Mouse (Mus musculus): ENCODE results near the gene Hc. TPM values are rescaled to one million over a fixed set of nuclear protein-coding genes. Genes with fewer than 3 reads are reported as not detected.

The Hc gene
- polyA plus RNA-seq, 1 experiment, result not detected

DNA sequence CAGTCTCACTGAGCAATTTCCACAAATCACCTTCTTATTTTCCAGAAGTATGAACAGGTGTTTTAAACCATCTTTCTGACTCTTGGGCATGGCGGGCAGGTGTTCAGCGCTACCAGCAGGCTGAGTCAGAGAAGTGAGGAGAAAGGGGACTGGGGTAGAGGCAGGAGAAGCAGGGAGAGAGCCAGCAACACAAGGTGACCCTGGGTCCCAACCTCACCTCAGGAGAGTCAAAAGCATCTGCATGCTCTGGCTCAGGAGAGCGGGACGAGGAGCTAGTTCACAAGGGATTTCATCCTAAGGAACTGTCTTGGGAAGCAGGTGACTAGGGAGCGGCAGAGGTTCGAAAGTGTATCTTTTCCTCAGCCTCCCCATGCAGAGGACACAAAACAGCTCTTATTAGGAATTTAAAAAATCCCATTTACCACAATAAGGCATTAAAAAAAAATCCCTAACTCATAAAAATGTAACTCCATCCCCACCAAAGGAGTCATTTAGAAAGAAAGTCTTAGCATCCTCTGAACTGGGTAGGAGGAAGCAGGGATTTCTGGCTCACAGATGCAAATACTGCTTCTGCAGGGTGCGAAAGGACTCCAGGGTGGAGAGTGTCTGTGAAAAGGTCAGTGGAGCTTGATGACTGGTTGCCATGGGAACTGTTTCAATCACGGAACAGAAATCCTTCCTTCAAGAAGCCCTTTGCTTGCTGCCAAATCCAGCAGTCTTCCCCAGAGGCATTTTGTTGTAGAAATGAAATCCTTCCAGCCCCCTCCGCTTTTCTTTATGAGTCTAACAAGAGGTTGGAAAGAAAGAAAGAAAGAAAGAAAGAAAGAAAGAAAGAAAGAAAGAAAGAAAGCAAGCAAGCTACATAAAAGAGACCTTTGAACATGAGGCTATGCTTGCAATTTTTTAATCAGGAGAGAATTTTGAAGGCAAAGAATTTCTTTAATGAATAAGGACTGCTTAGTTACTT lies 68.2 kb downstream of the Hc start:
- no peaks in the 10 kb centered on the region for H3K36me3 ChIP-seq (ENCODE audit: control insufficient read depth, insufficient read depth, low read length)

DNA sequence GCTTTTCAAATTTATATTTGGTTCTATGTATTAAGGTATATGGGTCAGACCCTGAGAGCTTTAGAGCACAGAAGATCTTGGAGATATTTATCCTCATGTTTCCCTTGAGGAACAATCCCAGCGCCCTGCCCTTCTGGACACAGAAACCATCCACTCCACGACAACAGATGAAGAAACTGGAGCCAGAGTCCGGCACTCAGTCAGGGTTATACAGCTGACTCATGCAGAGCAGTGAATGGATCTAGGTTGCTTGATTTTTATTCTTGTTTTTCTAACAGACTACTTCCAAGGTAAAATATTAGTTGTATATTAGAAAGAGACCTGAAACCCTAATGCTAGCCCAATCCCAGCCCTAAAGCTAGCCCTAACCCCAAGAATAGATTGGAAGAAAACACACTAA lies 69.3 kb downstream of the Hc start:
- Histone ChIP-seq H3K27me3 (ENCODE audit: control insufficient read depth, insufficient read depth, low read length) (no peaks in the 10 kb centered on the region), H3K4me1 (ENCODE audit: control insufficient read depth, insufficient read depth, insufficient read length) (no peaks in the 10 kb centered on the region), H3K36me3 (ENCODE audit: control insufficient read depth, insufficient read depth, low read length) (no peaks in the 10 kb centered on the region), H3K4me3 (ENCODE audit: extremely low read depth, insufficient read depth, insufficient read length) (no peak overlapping the region), H3K27ac (ENCODE audit: insufficient read depth, low read length) (no peak overlapping the region)
- WGBS, result 86% methylated on average over 3 of the region's 3 CpGs
- TF ChIP-seq CTCF (IDR thresholded peaks at IDR 0.05; ENCODE audit: extremely low read depth, insufficient read depth, insufficient read length, insufficient replicate concordance) (no peak), POLR2A (IDR thresholded peaks at IDR 0.05; ENCODE audit: low read depth, low read length) (no peak)
- no peak for DNase-seq (ENCODE audit: low read depth in 1 of 2, low spot score in 2 of 2)

More for the DNA sequence above, 68.2 kb downstream of the Hc start:
- no peak overlapping the region for H3K27ac ChIP-seq (ENCODE audit: insufficient read depth, low read length)
- 59% methylated on average over 9 of the region's 9 CpGs for WGBS
- TF ChIP-seq CTCF (IDR thresholded peaks at IDR 0.05; ENCODE audit: extremely low read depth, insufficient read depth, insufficient read length, insufficient replicate concordance), result no peak
- TF ChIP-seq POLR2A (IDR thresholded peaks at IDR 0.05; ENCODE audit: low read depth, low read length), result no peak
- no peaks in the 10 kb centered on the region for H3K4me1 ChIP-seq (ENCODE audit: control insufficient read depth, insufficient read depth, insufficient read length)
- H3K27me3 ChIP-seq (ENCODE audit: control insufficient read depth, insufficient read depth, low read length), result no peaks in the 10 kb centered on the region
- H3K4me3 ChIP-seq (ENCODE audit: extremely low read depth, insufficient read depth, insufficient read length), result no peak overlapping the region
- no peak for DNase-seq (ENCODE audit: low read depth in 1 of 2, low spot score in 2 of 2)

DNA sequence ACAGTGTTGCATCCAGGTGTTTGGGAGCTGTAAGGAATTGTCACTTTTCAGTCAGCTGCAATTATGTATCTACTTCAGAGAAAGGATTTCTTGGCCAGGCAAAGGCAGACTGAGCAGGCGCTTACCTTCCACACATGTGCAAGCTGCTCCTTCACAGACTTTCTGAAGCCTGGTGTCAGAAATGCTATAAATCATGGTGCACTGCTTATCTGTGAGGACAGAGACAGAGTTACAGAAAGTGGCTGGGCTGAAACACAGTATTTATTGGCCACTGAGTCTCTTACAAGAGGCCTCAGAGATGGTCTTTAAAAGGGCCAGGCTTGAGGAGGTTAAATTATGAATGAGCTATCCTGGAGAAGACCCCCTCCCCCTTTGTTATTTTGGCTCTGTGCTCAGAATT lies 71.5 kb downstream of the Hc start:
- Histone ChIP-seq H3K36me3 (ENCODE audit: control insufficient read depth, insufficient read depth, low read length) (no peaks in the 10 kb centered on the region), H3K4me3 (ENCODE audit: extremely low read depth, insufficient read depth, insufficient read length) (no peak overlapping the region), H3K27me3 (ENCODE audit: control insufficient read depth, insufficient read depth, low read length) (no peaks in the 10 kb centered on the region), H3K4me1 (ENCODE audit: control insufficient read depth, insufficient read depth, insufficient read length) (no peaks in the 10 kb centered on the region), H3K27ac (ENCODE audit: insufficient read depth, low read length) (no peak overlapping the region)
- WGBS, result 88% methylated on average over 1 of the region's 1 CpGs
- no peak for DNase-seq (ENCODE audit: low read depth in 1 of 2, low spot score in 2 of 2)
- no peak for TF ChIP-seq CTCF (IDR thresholded peaks at IDR 0.05; ENCODE audit: extremely low read depth, insufficient read depth, insufficient read length, insufficient replicate concordance)
- TF ChIP-seq POLR2A (IDR thresholded peaks at IDR 0.05; ENCODE audit: low read depth, low read length), result no peak

DNA sequence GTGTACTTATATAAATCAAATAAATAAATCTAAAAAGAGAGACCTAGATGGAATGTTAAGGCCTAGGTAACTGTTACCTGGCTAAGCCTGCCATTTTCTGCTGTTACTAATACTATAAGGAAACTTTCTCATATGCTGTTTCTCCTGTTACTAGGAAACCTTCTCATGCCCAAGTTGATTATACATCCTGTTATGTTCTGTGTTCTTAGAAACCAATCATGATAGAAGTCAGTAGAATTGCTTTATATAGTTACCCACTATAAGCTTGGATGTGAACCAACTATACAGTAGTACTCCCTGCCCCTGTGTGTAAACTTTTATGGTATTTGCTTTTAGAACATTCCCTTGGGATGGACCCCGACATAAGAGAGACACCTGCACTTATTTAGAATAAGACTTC lies 73.6 kb downstream of the Hc start:
- WGBS, result 63% methylated on average over 1 of the region's 1 CpGs
- Histone ChIP-seq H3K27ac (ENCODE audit: insufficient read depth, low read length) (no peak overlapping the region), H3K27me3 (ENCODE audit: control insufficient read depth, insufficient read depth, low read length) (no peaks in the 10 kb centered on the region), H3K4me1 (ENCODE audit: control insufficient read depth, insufficient read depth, insufficient read length) (no peaks in the 10 kb centered on the region), H3K36me3 (ENCODE audit: control insufficient read depth, insufficient read depth, low read length) (no peaks in the 10 kb centered on the region), H3K4me3 (ENCODE audit: extremely low read depth, insufficient read depth, insufficient read length) (no peak overlapping the region)
- no peak for DNase-seq (ENCODE audit: low read depth in 1 of 2, low spot score in 2 of 2)
- no peak for TF ChIP-seq CTCF (IDR thresholded peaks at IDR 0.05; ENCODE audit: extremely low read depth, insufficient read depth, insufficient read length, insufficient replicate concordance)
- no peak for TF ChIP-seq POLR2A (IDR thresholded peaks at IDR 0.05; ENCODE audit: low read depth, low read length)

DNA sequence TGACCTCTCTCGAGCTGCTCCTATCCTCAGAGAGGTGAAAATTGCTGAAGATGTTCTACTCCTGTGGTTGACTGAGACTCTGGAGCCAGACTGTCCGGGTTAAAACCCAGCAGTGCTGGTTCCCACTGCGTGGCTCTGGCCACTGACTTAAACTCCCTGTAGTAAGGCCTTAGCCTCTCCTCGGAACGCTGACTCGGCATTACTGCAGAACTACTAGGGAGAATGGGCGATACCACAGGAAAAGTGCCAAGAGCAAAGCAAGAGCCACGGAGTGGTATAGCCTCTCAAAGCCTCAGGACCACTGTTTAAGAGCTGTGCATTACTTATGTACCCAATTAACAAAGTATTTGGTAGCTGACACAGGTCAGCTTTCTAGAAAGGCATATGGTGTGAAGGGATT lies 76.4 kb downstream of the Hc start:
- no peak overlapping the region for H3K4me3 ChIP-seq (ENCODE audit: extremely low read depth, insufficient read depth, insufficient read length)
- H3K27ac ChIP-seq (ENCODE audit: insufficient read depth, low read length), result no peak overlapping the region
- 88% methylated on average over 8 of the region's 8 CpGs for WGBS
- no peaks in the 10 kb centered on the region for H3K36me3 ChIP-seq (ENCODE audit: control insufficient read depth, insufficient read depth, low read length)
- TF ChIP-seq CTCF (IDR thresholded peaks at IDR 0.05; ENCODE audit: extremely low read depth, insufficient read depth, insufficient read length, insufficient replicate concordance), result no peak
- TF ChIP-seq POLR2A (IDR thresholded peaks at IDR 0.05; ENCODE audit: low read depth, low read length), result no peak
- no peaks in the 10 kb centered on the region for H3K27me3 ChIP-seq (ENCODE audit: control insufficient read depth, insufficient read depth, low read length)
- peaks cover 14% of the 10 kb centered on the region; the same call in 1 of the 2 replicates for H3K4me1 ChIP-seq (ENCODE audit: control insufficient read depth, insufficient read depth, insufficient read length)
- DNase-seq (ENCODE audit: low read depth in 1 of 2, low spot score in 2 of 2), result no peak

DNA sequence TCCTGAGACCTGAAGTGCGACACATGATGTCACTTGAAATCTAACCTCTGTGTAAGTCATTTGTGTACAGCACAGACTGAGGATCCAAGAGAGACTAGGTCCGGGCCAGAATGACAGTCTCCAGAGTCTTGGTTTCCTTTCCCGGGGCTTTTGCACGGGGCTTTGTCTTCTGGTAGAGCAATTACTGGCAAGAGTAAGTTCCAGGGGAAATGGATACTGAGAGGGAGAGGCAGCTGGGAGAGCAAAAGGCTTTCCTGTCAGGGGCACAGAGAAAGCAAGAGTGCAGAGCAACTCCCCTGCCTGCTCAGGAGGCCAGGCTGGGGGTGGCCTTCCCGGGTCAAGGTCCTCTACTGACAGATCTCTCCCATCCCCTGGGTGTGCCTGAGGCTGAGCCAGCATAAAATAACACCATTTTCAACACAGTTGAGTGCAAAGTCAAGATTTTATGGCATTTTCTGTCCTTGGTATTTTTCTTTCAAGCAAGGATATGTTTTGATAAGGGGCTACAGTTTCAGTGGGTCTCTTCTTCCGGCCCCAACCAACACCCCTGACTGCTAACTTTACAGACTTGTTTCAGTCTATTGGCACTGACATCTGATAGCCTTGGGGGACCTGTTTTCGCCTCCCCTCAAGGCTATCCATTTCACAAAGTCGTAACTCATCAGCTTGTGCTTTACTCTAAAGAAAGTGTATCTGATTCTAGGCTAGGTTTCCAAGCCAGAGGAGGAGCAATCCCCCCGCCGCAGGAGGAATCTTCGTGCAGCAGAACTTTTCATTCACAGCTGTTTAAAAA lies 78.1 kb downstream of the Hc start:
- no peak for DNase-seq (ENCODE audit: low read depth in 1 of 2, low spot score in 2 of 2)
- no peaks in the 10 kb centered on the region for H3K27me3 ChIP-seq (ENCODE audit: control insufficient read depth, insufficient read depth, low read length)
- H3K27ac ChIP-seq (ENCODE audit: insufficient read depth, low read length), result no peak overlapping the region
- TF ChIP-seq CTCF (IDR thresholded peaks at IDR 0.05; ENCODE audit: extremely low read depth, insufficient read depth, insufficient read length, insufficient replicate concordance) (no peak), POLR2A (IDR thresholded peaks at IDR 0.05; ENCODE audit: low read depth, low read length) (no peak)
- peaks cover 24% of the 10 kb centered on the region for H3K4me1 ChIP-seq (ENCODE audit: control insufficient read depth, insufficient read depth, insufficient read length)
- 74% methylated on average over 11 of the region's 11 CpGs for WGBS
- H3K36me3 ChIP-seq (ENCODE audit: control insufficient read depth, insufficient read depth, low read length), result no peaks in the 10 kb centered on the region
- H3K4me3 ChIP-seq (ENCODE audit: extremely low read depth, insufficient read depth, insufficient read length), result no peak overlapping the region
